ENCODE assay signal across 19 mouse cellular contexts in the genomic region with DNA sequence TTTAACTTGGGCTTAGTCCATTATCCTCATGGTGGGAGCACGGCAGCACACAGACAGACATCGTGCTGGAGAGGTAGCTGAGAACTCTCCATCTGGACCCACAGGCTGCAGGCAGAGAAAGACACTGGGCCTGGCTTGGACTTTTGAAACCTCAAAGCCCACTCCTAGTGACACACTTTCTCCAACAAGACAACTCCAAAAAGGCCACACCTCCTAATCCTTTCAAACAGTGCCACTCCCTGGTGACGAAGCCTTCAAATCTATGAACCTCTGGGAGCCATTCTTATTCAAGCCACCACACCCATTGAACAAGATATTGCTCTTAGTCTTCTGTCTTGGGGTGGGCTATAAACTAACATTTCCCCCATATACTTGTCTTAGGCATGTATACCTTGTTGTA.
"Had no signal": no experiment of that assay in that cellular context is flagged by ENCODE, and none has a peak within 500 bp of the region (broad histone marks: within the 10 kb centered on the region; RNA-seq: fewer than 3 reads in every experiment).

No protein-coding gene starts in this region.

- H3K4me1 ChIP-seq: megakaryocyte, embryonic 14.5 days; midbrain, embryonic 10.5 days; midbrain, embryonic 13.5 days; midbrain, embryonic 15.5 days; neural tube, embryonic 13.5 days had no signal

- ATAC-seq: liver, postnatal 0 days; midbrain, embryonic 13.5 days; midbrain, embryonic 15.5 days had no signal

- H3K36me3 ChIP-seq: lung, embryonic 15.5 days; midbrain, embryonic 10.5 days; midbrain, embryonic 13.5 days; midbrain, embryonic 15.5 days; neural tube, embryonic 13.5 days; neural tube, embryonic 15.5 days had no signal

- H3K27ac ChIP-seq: lung, embryonic 15.5 days; macrophage; midbrain, embryonic 10.5 days; midbrain, embryonic 13.5 days; midbrain, embryonic 15.5 days; neural tube, embryonic 13.5 days; neural tube, embryonic 15.5 days had no signal

- H3K9me3 ChIP-seq: lung, embryonic 15.5 days; midbrain, embryonic 10.5 days; midbrain, embryonic 15.5 days; neural tube, embryonic 13.5 days had no signal

- H3K4me3 ChIP-seq: lung, embryonic 15.5 days; megakaryocyte, embryonic 14.5 days; midbrain, embryonic 10.5 days; midbrain, embryonic 13.5 days; midbrain, embryonic 15.5 days; myocyte; neural tube, embryonic 13.5 days; neural tube, embryonic 15.5 days had no signal

- H3K4me2 ChIP-seq: lung, embryonic 15.5 days; midbrain, embryonic 13.5 days; midbrain, embryonic 15.5 days; neural tube, embryonic 13.5 days; neural tube, embryonic 15.5 days had no signal

- H3K9ac ChIP-seq: liver, postnatal 0 days; lung, embryonic 15.5 days; midbrain, embryonic 13.5 days; midbrain, embryonic 15.5 days; neural tube, embryonic 13.5 days; neural tube, embryonic 15.5 days had no signal

- H3K27me3 ChIP-seq: lung, embryonic 15.5 days; midbrain, embryonic 13.5 days; midbrain, embryonic 15.5 days; neural tube, embryonic 13.5 days; neural tube, embryonic 15.5 days had no signal

- DNase-seq: liver, postnatal 0 days; lung, adult 2 months; retina, postnatal 1 day; right cerebral cortex, adult 18-20 months; right cerebral cortex, postnatal 25 days; right cerebral cortex, postnatal 4 days; spleen, adult 18-20 months; thymus, adult 18-20 months; thymus, postnatal 14 days; thymus, postnatal 36 days had no signal
